Mouse (Mus musculus) forebrain, postnatal 0 days (tissue): ENCODE results near the gene Lgals9. TPM values are rescaled to one million over a fixed set of nuclear protein-coding genes. Genes with fewer than 3 reads are reported as not detected.
"Not testable (repeated sequence)": the region's sequence is repeated elsewhere in the genome, so short reads cannot be mapped to it uniquely, and the experiment has no call there.

Experiments
- ATAC-seq: fragments of 200-750 bp; cut with Nextera tagmentation; 2 replicates; pipeline ENCODE4 v1.8.0; 2017; ENCODE audit warnings: mild to moderate bottlenecking, moderate library complexity
- DNase-seq: peaks from one replicate; pipeline ENCODE4 v3.0.0-alpha.2; 2015
- H3K27ac ChIP-seq: fragments of 300-500 bp; sonication (generic); 2 replicates; pipeline ENCODE4 v1.5.1; 2014; ENCODE audit warnings: low read depth, mild to moderate bottlenecking, antibody characterized with exemption, low read length, moderate library complexity, mixed read lengths
- H3K27me3 ChIP-seq: fragments of 300-500 bp; sonication (generic); 2 replicates; pipeline ENCODE4 v1.6.1; 2014; ENCODE audit warnings: mild to moderate bottlenecking, low read length, mixed read lengths; ENCODE audit not compliant: insufficient read depth
- H3K36me3 ChIP-seq: fragments of 300-500 bp; sonication (generic); 2 replicates; pipeline ENCODE4 v1.6.1; 2014; ENCODE audit warnings: mild to moderate bottlenecking, moderate library complexity; ENCODE audit not compliant: insufficient read depth
- H3K4me1 ChIP-seq: fragments of 300-500 bp; sonication (generic); 2 replicates; pipeline ENCODE4 v1.6.1; 2014; ENCODE audit warnings: antibody characterized with exemption; ENCODE audit not compliant: insufficient read depth
- H3K4me2 ChIP-seq: fragments of 300-500 bp; sonication (generic); 2 replicates; pipeline ENCODE4 v1.6.1; 2014; ENCODE audit warnings: low read depth, mild to moderate bottlenecking, moderate library complexity
- H3K4me3 ChIP-seq: fragments of 300-500 bp; sonication (generic); 2 replicates; pipeline ENCODE4 v1.5.1; 2014; ENCODE audit warnings: low read depth, low read length, mixed read lengths
- H3K9ac ChIP-seq: fragments of 300-500 bp; sonication (generic); 2 replicates; pipeline ENCODE4 v1.6.1; 2014; ENCODE audit warnings: mild to moderate bottlenecking
- H3K9me3 ChIP-seq: fragments of 300-500 bp; sonication (generic); 2 replicates; pipeline ENCODE4 v1.6.1; 2016; ENCODE audit warnings: low read length
- CTCF ChIP-seq: sonication (generic); IDR thresholded peaks from 2 replicates; pipeline ENCODE4 v1.5.1; 2016; ENCODE audit warnings: antibody characterized with exemption, control low read depth, low read depth
- WGBS: fragments of 180-500 bp; shearing (Covaris S2); extraction: QIAGEN DNeasy Blood & Tissue Kit; methylation state at CpG from one replicate; pipeline ENCODE4 v1.1.7; 2014; 5-methylcytosine and 5-hydroxymethylcytosine counted together
- polyA plus RNA-seq: library from polyadenylated mRNA; unstranded; fragments of >200 nt; fragmentation: Nextera tagmentation; extraction: Ambion mirVana; gene quantifications from 2 replicates; pipeline ENCODE4 v1.2.1, GENCODE M21; 2015
- total RNA-seq: library from RNA; depleted of rRNA; stranded (reverse); fragments of >200 nt; gene quantifications from 2 replicates; pipeline ENCODE4 v1.2.3, GENCODE M21; 2014

Lgals9 gene
- total and polyA plus RNA-seq, 2 experiments from 2014 or later, result 13.9 to 20.5 TPM

- H3K4me3 ChIP-seq, result no peak overlapping the region
- no peaks in the 10 kb centered on the region for H3K27me3 ChIP-seq
- 73% methylated on average over 15 of the region's 15 CpGs for WGBS
- H3K27ac ChIP-seq, result no peak overlapping the region
- ATAC-seq (no peak), DNase-seq (no peak)
- H3K4me1 ChIP-seq, result no peaks in the 10 kb centered on the region
- no peaks in the 10 kb centered on the region for H3K9me3 ChIP-seq
- H3K9ac ChIP-seq, result no peak overlapping the region
- no peak overlapping the region for H3K4me2 ChIP-seq
- TF ChIP-seq CTCF, result no peak
- H3K36me3 ChIP-seq, result peaks cover 35% of the 10 kb centered on the region
Observed at GRCm38 (mm10) chr11:79014602-79015325, 30.0 kb upstream of the Lgals9 start.

GRCm38 (mm10) chr11:79013806-79014205 is 29.1 kb upstream of the Lgals9 start:
- WGBS, result 66% methylated on average over 9 of the region's 9 CpGs
- no peak for DNase-seq
- Histone ChIP-seq H3K4me2 (no peak overlapping the region), H3K4me3 (no peak overlapping the region), H3K27me3 (no peaks in the 10 kb centered on the region), H3K9me3 (no peaks in the 10 kb centered on the region), H3K4me1 (no peaks in the 10 kb centered on the region), H3K36me3 (peaks cover 26% of the 10 kb centered on the region), H3K27ac (no peak overlapping the region), H3K9ac (no peak overlapping the region)
- no peak for ATAC-seq
- no peak for TF ChIP-seq CTCF

GRCm38 (mm10) chr11:79013056-79013455 is 28.3 kb upstream of the Lgals9 start:
- no peak overlapping the region for H3K4me3 ChIP-seq
- H3K27me3 ChIP-seq, result no peaks in the 10 kb centered on the region
- no peak for TF ChIP-seq CTCF
- H3K4me2 ChIP-seq, result no peak overlapping the region
- H3K9me3 ChIP-seq, result no peaks in the 10 kb centered on the region
- no peak overlapping the region for H3K27ac ChIP-seq
- no peak overlapping the region for H3K9ac ChIP-seq
- H3K4me1 ChIP-seq, result no peaks in the 10 kb centered on the region
- DNase-seq, result no peak
- peaks cover 19% of the 10 kb centered on the region for H3K36me3 ChIP-seq
- ATAC-seq, result no peak

- Histone ChIP-seq H3K27ac (no peak overlapping the region), H3K4me3 (no peak overlapping the region), H3K9me3 (no peaks in the 10 kb centered on the region), H3K9ac (no peak overlapping the region), H3K27me3 (no peaks in the 10 kb centered on the region), H3K36me3 (peaks cover 16% of the 10 kb centered on the region), H3K4me2 (no peak overlapping the region), H3K4me1 (no peaks in the 10 kb centered on the region)
- WGBS, result 93% methylated on average over 2 of the region's 2 CpGs
- no peak for TF ChIP-seq CTCF
- DNase-seq, result no peak
- ATAC-seq, result no peak
Observed at GRCm38 (mm10) chr11:79012529-79012928, 27.8 kb upstream of the Lgals9 start.

- no peaks in the 10 kb centered on the region for H3K4me1 ChIP-seq
- no peak overlapping the region for H3K4me2 ChIP-seq
- H3K27me3 ChIP-seq, result no peaks in the 10 kb centered on the region
- H3K27ac ChIP-seq, result no peak overlapping the region
- WGBS, result 86% methylated on average over 7 of the region's 7 CpGs
- no peak overlapping the region for H3K4me3 ChIP-seq
- ATAC-seq, result no peak
- DNase-seq, result no peak
- TF ChIP-seq CTCF, result no peak
- no peaks in the 10 kb centered on the region for H3K9me3 ChIP-seq
- H3K36me3 ChIP-seq, result no peaks in the 10 kb centered on the region
- no peak overlapping the region for H3K9ac ChIP-seq
Observed at GRCm38 (mm10) chr11:79008891-79009290, 24.1 kb upstream of the Lgals9 start.

GRCm38 (mm10) chr11:79008007-79008775 is 23.4 kb upstream of the Lgals9 start:
- Histone ChIP-seq H3K27me3 (no peaks in the 10 kb centered on the region), H3K27ac (no peak overlapping the region), H3K9me3 (no peaks in the 10 kb centered on the region), H3K4me3 (no peak overlapping the region), H3K4me1 (no peaks in the 10 kb centered on the region), H3K9ac (no peak overlapping the region), H3K36me3 (no peaks in the 10 kb centered on the region), H3K4me2 (no peak overlapping the region)
- ATAC-seq (no peak), DNase-seq (no peak)
- WGBS, result 86% methylated on average over 6 of the region's 6 CpGs
- TF ChIP-seq CTCF, result no peak

- H3K36me3 ChIP-seq, H3K4me3 ChIP-seq, H3K9ac ChIP-seq, H3K27me3 ChIP-seq, H3K27ac ChIP-seq, H3K4me1 ChIP-seq, H3K4me2 ChIP-seq, H3K9me3 ChIP-seq, ATAC-seq, DNase-seq: not testable (repeated sequence)
- WGBS, result 90% methylated on average over 3 of the region's 3 CpGs
Observed at GRCm38 (mm10) chr11:79007356-79007755, 22.6 kb upstream of the Lgals9 start.
